Mouse (Mus musculus): ENCODE results near the gene Sgf29.

The Sgf29 gene

DNA sequence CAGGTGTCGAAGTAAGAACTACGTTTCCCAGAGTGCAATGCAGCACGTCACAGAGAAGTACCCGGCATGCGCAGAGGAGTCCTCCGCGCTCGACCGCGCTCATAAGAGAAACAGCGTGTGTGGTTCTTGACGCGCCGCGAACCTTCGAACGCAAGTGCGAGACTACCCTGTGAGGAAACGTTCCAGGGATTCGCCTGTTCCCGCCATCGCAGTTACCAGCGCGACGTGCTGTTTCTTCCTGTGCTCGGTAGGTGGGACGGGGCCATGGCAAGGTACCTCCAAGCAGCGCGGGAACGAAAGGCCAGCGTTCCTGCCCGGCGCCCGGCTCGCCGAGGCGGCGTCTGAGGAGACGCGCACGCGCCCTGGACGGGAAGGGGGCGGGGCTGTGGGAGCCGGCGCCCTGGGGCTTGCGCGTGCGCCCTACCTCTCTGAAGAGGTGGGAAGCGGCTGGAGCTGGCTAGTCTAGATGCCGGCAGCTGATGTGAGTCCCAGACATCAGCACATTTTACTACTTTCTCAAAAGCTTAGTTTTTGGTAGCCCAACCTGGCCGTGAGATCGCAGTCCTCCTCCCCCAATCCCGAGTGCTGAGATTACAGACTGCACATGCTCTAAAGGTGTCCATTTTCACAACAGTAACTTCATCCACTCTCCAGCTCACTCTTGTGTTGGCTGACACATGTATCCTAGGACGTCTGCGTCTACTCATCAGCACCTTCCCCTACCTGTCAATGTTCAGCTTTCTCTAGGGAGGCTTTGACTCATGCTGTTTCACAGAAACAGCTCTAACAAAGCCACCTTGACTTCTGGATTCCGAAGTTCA is at the start of gene Sgf29:
Gene Sgf29, plus strand, starts transcription at position 79 of the 821 bp plus-strand sequence.
- peak; percentile 93 for ATAC-seq (ENCODE audit: insufficient number of reproducible peaks, low FRiP score, low TSS enrichment)

DNA sequence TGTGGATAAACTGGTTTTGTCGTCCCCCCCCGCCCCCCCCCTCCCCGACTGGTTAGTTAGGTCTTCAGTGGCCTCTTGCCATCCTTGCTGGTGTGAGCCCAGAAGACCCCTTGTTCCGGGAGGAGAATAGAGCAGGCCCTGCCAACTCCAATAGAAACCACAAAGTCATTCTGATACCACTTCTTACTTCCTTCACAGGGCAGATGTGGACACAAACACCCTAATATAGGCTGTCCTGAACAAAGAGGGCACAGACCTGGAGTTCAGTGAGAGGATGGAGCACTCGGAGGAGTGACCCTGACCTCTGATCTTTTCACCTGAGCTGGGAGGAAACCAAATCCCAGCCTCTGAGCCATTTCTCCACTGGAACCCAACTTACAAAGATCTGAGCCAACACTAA is 47.2 kb upstream of the Sgf29 start:
- no peak for ATAC-seq (ENCODE audit: insufficient number of reproducible peaks, low FRiP score, low TSS enrichment)

DNA sequence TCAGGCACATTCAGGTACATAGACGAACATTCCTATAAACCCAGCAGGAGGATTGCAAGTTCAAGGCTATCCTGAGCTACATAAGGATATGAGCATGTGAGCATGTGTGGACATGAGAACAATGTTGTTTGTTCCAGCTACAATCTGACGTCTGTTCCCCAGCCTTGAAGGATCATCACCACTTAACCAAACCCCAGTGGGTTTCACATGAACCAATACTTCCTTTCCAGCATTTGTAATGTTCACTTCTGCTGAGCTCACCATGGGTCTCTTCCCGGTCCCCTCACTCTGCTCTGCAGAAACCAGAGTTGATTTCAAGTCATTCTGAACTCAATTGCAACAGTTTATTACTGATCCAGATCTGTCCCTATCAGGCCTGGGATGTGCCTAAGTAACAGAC is 46.5 kb upstream of the Sgf29 start:
- no peak for ATAC-seq (ENCODE audit: insufficient number of reproducible peaks, low FRiP score, low TSS enrichment)

- no peak for ATAC-seq (ENCODE audit: insufficient number of reproducible peaks, low FRiP score, low TSS enrichment)
Observed at GRCm38 (mm10) chr7:126606611-126607010, 42.5 kb upstream of the Sgf29 start.

DNA sequence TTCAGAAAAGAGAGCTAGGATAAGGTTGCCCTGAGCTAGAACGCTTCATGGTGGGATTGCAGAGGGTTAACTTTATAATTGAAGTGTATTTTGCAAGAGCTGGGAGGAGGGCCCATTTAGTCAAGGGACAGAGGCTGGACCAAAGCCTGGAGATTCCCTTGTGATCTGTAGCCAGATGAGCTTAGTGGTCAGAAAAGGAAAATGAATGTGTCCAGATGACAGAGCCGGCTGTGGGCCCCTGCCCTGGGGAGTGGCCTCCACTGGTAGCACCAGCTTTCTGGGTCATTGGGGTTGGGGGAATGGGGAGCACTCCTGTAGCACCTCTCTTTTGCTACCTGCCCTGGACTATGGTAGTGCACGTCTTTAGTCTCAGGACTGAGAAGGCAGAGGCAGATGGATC is 42.0 kb upstream of the Sgf29 start:
- no peak for ATAC-seq (ENCODE audit: insufficient number of reproducible peaks, low FRiP score, low TSS enrichment)

GRCm38 (mm10) chr7:126607796-126608195 is 41.3 kb upstream of the Sgf29 start:
- no peak for ATAC-seq (ENCODE audit: insufficient number of reproducible peaks, low FRiP score, low TSS enrichment)

DNA sequence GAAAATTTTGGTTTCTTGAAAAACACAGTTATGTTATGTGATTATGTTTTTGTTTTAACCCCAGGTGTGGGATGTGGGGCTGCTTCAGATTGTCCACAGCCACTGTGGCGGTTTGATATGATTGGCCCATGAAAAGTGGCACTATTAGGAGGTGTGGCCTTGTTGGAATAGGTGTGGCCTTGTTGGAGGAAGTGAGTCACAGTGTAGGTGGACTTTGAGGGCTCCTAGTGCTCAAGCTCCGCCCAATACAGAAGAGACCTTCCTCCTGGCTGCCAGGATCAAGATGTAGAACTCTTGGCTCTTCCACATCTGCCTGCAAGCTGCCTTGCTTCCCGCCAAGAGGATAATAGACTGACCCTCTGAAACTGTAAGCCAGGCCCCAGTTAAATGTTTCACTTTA is 36.4 kb upstream of the Sgf29 start:
- no peak for ATAC-seq (ENCODE audit: insufficient number of reproducible peaks, low FRiP score, low TSS enrichment)

- no peak for ATAC-seq (ENCODE audit: insufficient number of reproducible peaks, low FRiP score, low TSS enrichment)
Observed at GRCm38 (mm10) chr7:126616707-126617106, 32.4 kb upstream of the Sgf29 start.

DNA sequence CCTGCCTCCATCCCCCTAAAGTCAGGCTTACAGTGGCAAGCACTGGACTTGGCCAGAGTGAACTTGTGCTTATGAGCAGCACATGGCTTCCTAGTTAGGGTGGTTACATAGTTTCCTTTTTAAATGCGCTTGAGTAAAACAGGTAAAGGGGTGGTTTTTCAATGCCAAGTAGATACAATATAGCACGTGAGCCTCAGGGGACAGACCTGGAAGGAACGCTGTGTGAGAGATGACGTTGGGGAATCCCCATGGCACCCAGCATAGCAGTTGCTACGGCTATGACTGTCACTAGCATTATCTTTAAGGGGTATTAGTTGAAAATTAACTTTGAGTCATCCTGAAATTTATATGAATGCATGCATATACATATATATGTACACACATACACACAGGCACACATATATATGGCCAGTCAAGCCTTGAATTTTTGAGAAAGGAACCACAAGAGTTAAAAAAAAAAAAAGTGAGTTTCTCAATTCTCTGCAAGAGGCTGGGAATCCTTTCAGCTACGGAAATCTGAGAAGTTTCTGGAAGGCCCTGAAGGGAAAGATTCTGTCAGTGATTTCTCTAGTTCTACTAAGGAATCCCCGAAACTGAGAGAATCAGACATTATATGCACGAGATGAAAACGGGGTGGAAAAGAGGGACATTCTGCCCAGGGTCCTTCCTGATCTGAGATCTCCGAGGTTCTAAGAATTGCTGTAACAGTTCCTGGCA is 29.4 kb upstream of the Sgf29 start:
- no peak for ATAC-seq (ENCODE audit: insufficient number of reproducible peaks, low FRiP score, low TSS enrichment)

DNA sequence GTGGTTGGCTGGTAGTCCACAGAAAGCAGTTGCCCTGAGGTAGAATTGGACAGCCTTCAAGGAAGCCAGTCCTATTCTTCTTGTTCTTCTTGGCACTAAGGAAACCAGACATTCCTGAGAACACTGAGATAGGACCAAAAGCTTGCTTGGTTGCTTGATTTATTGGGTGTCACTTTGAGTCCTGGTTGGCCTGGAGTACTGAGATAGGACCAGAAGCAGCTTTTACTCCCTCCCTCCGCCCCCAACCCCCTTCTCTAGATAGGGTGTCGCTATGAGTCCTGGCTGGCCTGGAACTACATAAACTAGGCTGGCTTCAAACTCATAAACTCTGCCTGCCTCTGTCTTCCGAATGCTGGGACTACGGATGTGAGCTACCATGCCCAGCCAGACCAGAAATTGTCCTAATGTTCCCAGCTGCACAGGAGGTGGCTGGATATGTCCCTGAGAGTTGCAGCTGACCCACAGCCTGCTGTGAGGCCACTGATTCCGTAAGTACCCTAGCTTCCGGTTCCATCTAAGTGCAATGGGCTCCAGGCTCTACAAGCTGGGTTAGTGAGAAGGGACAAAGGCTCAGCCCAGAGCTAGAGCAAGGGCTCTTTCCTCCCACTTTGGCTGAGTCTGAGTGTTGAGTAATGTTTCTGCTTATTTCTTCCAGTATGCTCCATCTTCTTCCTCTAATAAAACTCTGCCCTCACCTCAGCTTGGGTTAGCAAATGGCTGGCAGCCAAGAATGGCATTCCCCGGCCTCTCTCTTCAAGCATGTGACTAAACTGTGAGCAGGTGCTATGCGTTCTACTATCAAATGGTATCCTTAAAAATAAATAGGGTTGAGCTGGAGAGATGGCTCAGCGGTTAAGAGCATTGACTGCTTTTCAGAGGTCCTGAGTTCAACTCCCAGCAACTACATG is 27.4 kb upstream of the Sgf29 start:
- no peak for ATAC-seq (ENCODE audit: insufficient number of reproducible peaks, low FRiP score, low TSS enrichment)

DNA sequence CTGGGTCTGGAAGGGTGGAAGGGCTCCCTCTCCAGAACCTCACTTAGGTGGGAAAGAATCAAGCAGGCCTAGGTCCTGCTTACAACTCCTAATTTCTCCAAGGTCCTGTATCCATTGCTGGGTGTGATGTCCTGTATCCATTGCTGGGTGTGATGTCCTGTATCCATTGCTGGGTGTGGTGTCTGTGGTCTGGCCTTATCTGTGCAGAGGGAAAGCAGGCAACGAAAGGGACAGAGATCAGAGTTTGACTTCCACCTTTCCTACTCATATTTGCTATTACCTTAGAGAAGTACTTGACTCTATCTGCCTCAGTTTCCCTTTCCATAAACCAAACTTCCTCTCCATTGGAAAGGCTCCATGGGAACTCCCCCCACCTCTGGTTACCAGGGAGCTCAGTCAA is 25.7 kb upstream of the Sgf29 start:
- no peak for ATAC-seq (ENCODE audit: insufficient number of reproducible peaks, low FRiP score, low TSS enrichment)

DNA sequence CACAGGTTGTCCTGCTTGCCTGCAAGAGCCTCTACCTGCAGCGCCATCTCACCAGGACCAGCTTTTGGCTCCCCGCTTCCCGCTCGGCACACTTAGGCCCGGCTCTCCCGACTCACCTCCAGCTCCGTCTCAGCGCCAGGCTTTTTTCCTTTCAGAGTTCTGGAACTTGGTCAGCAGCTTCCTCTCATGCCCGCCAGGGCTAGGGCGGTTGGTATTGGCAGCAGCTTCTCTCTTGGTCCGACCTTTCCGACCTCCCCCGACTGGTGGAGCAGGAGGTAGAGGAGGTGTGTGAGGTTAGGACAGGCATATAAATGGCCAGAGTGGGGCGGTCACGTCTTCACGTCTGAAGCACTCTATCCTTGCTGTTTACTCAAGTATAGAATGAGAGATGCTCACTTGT is 24.3 kb upstream of the Sgf29 start:
- ATAC-seq (ENCODE audit: insufficient number of reproducible peaks, low FRiP score, low TSS enrichment), result no peak

DNA sequence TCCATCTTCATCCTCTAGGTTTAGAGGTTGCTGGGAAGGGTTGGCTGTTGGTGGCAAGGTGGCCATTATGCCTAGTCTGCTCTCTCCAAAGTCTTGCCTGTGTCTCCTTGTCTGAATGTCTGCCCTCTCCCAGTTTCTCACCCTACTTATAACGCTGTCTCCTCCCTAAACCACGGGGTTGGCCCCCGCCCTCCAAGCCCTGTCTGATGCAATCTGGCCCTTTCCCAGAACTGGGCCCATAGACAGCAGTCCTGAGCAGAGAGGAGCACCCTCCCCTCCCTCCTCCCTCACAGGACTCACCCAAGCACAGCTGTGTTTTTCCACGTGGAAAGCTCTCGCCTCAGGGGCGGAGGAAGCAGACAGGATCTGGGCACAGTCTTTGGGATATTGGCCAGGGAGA is 23.7 kb upstream of the Sgf29 start:
- ATAC-seq (ENCODE audit: insufficient number of reproducible peaks, low FRiP score, low TSS enrichment), result no peak

DNA sequence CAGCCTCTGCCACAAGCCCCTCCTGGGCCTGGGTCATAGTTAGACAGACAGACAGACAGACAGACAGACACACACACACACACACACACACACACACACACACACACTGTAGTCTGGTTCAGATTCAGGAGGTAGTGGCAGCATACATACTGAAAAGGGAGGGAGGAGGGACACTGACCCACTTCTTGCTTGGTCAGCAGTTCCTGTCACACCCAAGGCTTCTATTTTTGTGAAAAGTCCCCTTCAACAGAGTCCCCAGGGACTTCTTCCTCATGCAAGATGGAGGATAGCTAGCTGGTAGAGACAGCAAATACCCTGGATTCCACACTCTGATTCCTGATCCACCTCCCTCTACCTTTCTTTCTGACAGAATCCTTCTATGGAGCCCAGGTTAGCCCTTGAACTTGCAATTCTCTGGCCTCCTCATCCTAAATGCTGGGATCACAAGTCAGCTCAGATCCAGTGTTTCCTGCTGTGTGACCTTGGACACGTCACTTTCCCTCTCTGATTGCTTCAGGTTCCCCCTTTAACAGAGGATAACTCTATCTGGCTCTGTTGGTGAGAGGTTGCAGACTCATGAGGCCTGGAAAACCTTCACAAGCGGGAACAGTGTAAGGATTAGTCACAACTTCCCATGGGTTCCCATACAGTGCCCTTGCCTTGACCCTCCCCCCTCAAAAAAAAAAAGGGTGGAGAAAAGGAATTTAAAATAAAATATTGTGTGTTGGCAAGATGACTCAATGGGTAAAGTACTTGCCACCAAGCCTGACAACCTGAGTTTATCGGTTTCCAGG is 23.1 kb upstream of the Sgf29 start:
- no peak for ATAC-seq (ENCODE audit: insufficient number of reproducible peaks, low FRiP score, low TSS enrichment)

GRCm38 (mm10) chr7:126628111-126628510 is 21.0 kb upstream of the Sgf29 start:
- no peak for ATAC-seq (ENCODE audit: insufficient number of reproducible peaks, low FRiP score, low TSS enrichment)

- no peak for ATAC-seq (ENCODE audit: insufficient number of reproducible peaks, low FRiP score, low TSS enrichment)
Observed at GRCm38 (mm10) chr7:126629915-126630314, 19.2 kb upstream of the Sgf29 start.

GRCm38 (mm10) chr7:126630824-126631518 is 18.1 kb upstream of the Sgf29 start, which contains the start of gene Nupr1:
Gene Nupr1 (minus strand): TSS chr7:126630861.
- ATAC-seq (ENCODE audit: insufficient number of reproducible peaks, low FRiP score, low TSS enrichment), result no peak

GRCm38 (mm10) chr7:126632478-126632877 is 16.6 kb upstream of the Sgf29 start:
- ATAC-seq (ENCODE audit: insufficient number of reproducible peaks, low FRiP score, low TSS enrichment), result no peak

DNA sequence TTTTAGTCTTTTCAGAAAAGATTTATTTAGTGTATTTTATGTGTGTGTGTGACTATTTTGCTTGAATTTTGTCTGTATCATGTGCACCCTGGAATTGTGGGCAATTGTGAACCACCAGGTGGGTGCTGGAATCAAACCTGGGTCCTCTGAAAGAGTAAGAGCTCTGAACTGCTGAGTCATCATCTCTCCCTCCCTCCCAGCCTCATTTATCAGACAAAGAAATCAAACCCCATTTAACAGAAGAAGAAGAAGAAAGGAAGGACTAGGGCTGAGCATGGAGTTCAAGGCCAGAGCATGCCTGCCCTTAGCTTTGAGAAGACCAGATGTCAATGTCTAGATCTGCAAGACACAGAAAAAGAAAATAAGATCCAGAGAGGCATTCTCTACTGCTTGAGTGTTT is 13.7 kb upstream of the Sgf29 start:
- no peak for ATAC-seq (ENCODE audit: insufficient number of reproducible peaks, low FRiP score, low TSS enrichment)
